Mouse (Mus musculus) C2C12 (cell line): ENCODE results near the gene Spg20.

ENCODE experiments used
- CEBPB ChIP-seq: IDR thresholded peaks from one replicate; pipeline ENCODE4 v1.6.1; 2011; ENCODE audit warnings: low read depth, mild to moderate bottlenecking, control low read depth, moderate library complexity
- CTCF ChIP-seq: IDR thresholded peaks from one replicate; pipeline ENCODE4 v1.5.1; 2011; ENCODE audit not compliant: control insufficient read depth, insufficient read depth, insufficient read length
- MAX ChIP-seq: IDR thresholded peaks from one replicate; pipeline ENCODE4 v1.6.1; 2011; ENCODE audit warnings: mild to moderate bottlenecking, control low read depth
- MYOD1 ChIP-seq: IDR thresholded peaks from one replicate; pipeline ENCODE4 v1.6.1; 2011; ENCODE audit warnings: low read depth; ENCODE audit not compliant: control insufficient read depth, insufficient read length
- MYOG ChIP-seq: IDR thresholded peaks from one replicate; pipeline ENCODE4 v1.6.1; 2011; ENCODE audit not compliant: control insufficient read depth, insufficient read length; ENCODE audit errors: extremely low read depth
- USF1 ChIP-seq: IDR thresholded peaks from one replicate; pipeline ENCODE4 v1.6.1; 2011; ENCODE audit warnings: low read depth, mild to moderate bottlenecking, control low read depth, moderate library complexity

DNA sequence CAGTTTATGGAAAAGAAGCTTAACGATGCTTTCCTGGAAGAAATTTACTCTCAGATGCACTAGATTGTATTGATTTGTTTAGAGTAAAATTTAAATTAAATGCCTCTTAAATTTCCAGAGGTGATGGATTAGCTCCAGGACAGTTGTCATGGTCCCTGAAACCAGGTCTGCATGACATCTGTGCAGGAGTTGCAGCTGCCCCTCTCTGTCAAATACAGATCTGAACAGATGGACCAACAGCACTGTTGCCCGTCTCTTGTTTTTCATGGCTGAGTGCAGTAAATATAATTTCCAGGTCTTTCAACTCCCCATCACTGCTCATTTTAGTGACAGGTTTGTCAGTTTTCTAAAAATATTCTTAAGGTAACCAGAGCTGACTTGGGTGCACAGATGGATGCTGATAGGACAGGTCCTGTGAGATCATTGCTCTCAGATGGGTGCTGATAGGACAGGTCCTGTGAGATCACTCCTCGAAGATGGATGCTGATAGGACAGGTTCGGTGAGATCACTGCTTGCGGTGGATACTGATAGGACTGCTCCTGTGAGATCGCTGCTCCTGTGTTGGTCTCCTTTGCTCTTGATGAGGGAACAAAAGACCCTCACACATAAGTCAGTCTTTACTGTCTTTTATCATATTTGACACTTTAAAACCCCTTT, 19.8 kb downstream of the Spg20 start:
- TF ChIP-seq CTCF (no peak), MAX (no peak), MYOG (no peak), MYOD1 (no peak), USF1 (no peak), CEBPB (no peak)
